Mouse (Mus musculus): ENCODE measurements around the gene Lrrk2.

DNA sequence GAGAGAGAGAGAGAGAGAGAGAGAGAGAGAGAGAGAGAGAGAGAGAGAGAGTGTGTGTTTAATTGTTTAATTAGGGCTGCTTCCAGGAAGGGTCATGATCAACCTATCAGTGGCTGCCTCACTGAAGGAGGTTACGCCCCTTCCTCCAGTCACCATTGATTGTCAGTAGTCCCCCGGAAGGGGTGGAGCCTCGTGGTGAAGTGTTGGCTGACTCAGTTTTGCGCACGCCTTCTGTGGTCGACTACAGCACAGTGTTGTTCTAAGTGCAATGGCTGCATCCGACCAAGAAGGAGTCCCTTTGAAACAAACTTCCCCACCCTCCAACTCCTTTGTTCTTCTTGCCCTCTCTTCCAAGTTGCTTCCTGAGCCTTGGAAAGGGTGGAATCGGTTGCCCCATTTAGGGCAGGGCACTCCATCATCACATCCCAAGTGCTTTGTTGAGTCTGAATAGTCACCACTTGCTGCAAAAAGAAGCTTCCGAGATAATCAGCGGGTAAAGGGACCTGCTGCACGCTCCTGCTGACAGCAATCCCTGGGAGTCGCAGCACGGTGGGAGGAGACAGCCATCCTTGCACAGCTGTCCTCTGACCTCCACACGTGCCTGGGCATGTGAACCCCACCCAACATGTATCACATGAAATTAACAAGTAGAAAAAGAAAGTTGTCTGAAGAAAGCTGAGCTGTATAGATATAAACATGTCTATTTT, 62.4 kb downstream of the Lrrk2 start:
- TF ChIP-seq HCFC1 (IDR thresholded peaks at IDR 0.05; ENCODE audit: borderline replicate concordance, insufficient read depth, low read length) (no peak), CHD2 (IDR thresholded peaks at IDR 0.05; ENCODE audit: low read depth, low read length) (no peak), ZNF384 (IDR thresholded peaks at IDR 0.05; ENCODE audit: low read depth, low read length) (no peak), MAFK (IDR thresholded peaks at IDR 0.05; ENCODE audit: insufficient read depth, low read depth, low read length) (no peak)

All from ES-E14 (cell line).